Comparison of ENCODE assay signal across 8 mouse cellular contexts in the genomic region with DNA sequence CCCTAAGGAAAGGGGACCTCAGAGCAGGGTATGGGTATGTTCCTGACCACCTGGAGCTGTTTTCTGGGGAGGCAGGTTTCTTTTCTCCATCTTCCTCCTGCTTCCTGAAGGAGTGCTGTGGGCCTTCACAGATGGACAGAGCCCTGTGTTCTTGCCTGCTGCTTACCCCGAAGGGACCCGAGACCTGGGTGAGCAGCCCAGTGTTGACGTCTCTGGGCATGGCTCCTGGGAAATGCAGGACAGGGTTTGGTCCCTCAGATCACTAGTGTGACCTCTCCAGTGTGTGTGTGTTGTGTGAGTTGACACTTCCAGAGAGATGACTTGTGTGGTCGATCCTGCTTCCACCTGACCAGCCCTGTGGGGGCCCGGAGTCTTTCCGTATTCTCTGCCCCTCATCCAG. TPM values are rescaled to one million over a fixed set of nuclear protein-coding genes. Genes with fewer than 3 reads are reported as not detected.
A peak's percentile ranks its signal among the peaks of the same experiment; 100 is the strongest.
DNase-seq lines count a peak whose midpoint lies in the region; ATAC-seq and TF ChIP-seq lines count a peak whose summit lies in the region.

No protein-coding gene starts in this region.

- peaks cover 34% of the 10 kb centered on the region for H3K4me1 ChIP-seq in heart, embryonic 10.5 days
- peaks cover 3% of the 10 kb centered on the region; the same call in 1 of the 2 replicates for H3K4me1 ChIP-seq in heart, adult 2 months (ENCODE audit: control insufficient read depth, insufficient read depth, low read length)
- peaks cover 47% of the 10 kb centered on the region for H3K4me1 ChIP-seq in E14TG2a.4 (replicated peaks; ENCODE audit: low read depth, low read length)
- peaks cover 17% of the 10 kb centered on the region for H3K4me1 ChIP-seq in forebrain, postnatal 0 days (ENCODE audit: insufficient read depth)
- H3K4me1 ChIP-seq in midbrain, embryonic 10.5 days: peaks cover 27% of the 10 kb centered on the region

- 85% methylated on average over 6 of the region's 6 CpGs for WGBS in heart, embryonic 10.5 days
- WGBS in heart, adult 2 months: 98% methylated on average over 6 of the region's 6 CpGs
- 90% methylated on average over 6 of the region's 6 CpGs for WGBS in forebrain, postnatal 0 days
- 84% methylated on average over 6 of the region's 6 CpGs for WGBS in midbrain, embryonic 10.5 days

- peak overlapping the region; percentile 87 for H3K4me3 ChIP-seq in heart, embryonic 10.5 days
- H3K4me3 ChIP-seq in heart, adult 2 months: no peak overlapping the region
- peak overlapping the region; percentile 93; the same call in 1 of the 2 replicates for H3K4me3 ChIP-seq in E14TG2a.4 (replicated peaks; ENCODE audit: low read length)
- H3K4me3 ChIP-seq in forebrain, postnatal 0 days (ENCODE audit: low read depth, low read length): peak overlapping the region; percentile 84
- peak overlapping the region; percentile 86; the same call in 1 of the 2 replicates for H3K4me3 ChIP-seq in midbrain, embryonic 10.5 days

- intact Hi-C loops in heart, adult 2 months (cut with DNase I): no loop called here

- H3K27me3 ChIP-seq in heart, embryonic 10.5 days (ENCODE audit: insufficient read depth, poor library complexity, severe bottlenecking): peaks cover 70% of the 10 kb centered on the region
- no peaks in the 10 kb centered on the region; the same call in 1 of the 2 replicates for H3K27me3 ChIP-seq in heart, adult 2 months (ENCODE audit: control insufficient read depth, insufficient read depth, low read length)
- peaks cover 22% of the 10 kb centered on the region for H3K27me3 ChIP-seq in E14TG2a.4 (ENCODE audit: insufficient read depth, low read length)
- H3K27me3 ChIP-seq in forebrain, postnatal 0 days (ENCODE audit: insufficient read depth, low read length): no peaks in the 10 kb centered on the region
- peaks cover 60% of the 10 kb centered on the region for H3K27me3 ChIP-seq in midbrain, embryonic 10.5 days (ENCODE audit: low read depth, poor library complexity, severe bottlenecking)

- no peak for TF ChIP-seq EP300 in heart, adult 2 months (IDR thresholded peaks at IDR 0.05; ENCODE audit: insufficient read depth, low read depth, low read length)

- ATAC-seq in forebrain, postnatal 0 days: no peak

- H3K9ac ChIP-seq in heart, adult 2 months (ENCODE audit: low read depth, low read length): no peak overlapping the region
- H3K9ac ChIP-seq in forebrain, postnatal 0 days: peak overlapping the region; percentile 90; the same call in 1 of the 2 replicates

- no peak for TF ChIP-seq CTCF in heart, adult 2 months (IDR thresholded peaks at IDR 0.05)
- TF ChIP-seq CTCF in E14TG2a.4 (conservative IDR thresholded peaks at IDR 0.05; ENCODE audit: low read length): no peak
- TF ChIP-seq CTCF in forebrain, postnatal 0 days (IDR thresholded peaks at IDR 0.05; ENCODE audit: low read depth): no peak

- no peaks in the 10 kb centered on the region for H3K36me3 ChIP-seq in heart, embryonic 10.5 days
- no peaks in the 10 kb centered on the region for H3K36me3 ChIP-seq in heart, adult 2 months (ENCODE audit: control insufficient read depth, insufficient read depth, low read length)
- peaks cover 34% of the 10 kb centered on the region for H3K36me3 ChIP-seq in E14TG2a.4 (ENCODE audit: insufficient read depth, low read length)
- peaks cover 17% of the 10 kb centered on the region; the same call in 1 of the 2 replicates for H3K36me3 ChIP-seq in forebrain, postnatal 0 days (ENCODE audit: insufficient read depth)
- no peaks in the 10 kb centered on the region for H3K36me3 ChIP-seq in midbrain, embryonic 10.5 days

- 0 out of 2 replicates have a peak overlapping the region, but pooled peaks have one; percentile 84 for H3K27ac ChIP-seq in heart, embryonic 10.5 days
- no peak overlapping the region for H3K27ac ChIP-seq in heart, adult 2 months
- no peak overlapping the region for H3K27ac ChIP-seq in forebrain, postnatal 0 days (ENCODE audit: low read depth, low read length)
- no peak overlapping the region for H3K27ac ChIP-seq in midbrain, embryonic 10.5 days (replicated peaks)

- H3K4me2 ChIP-seq in forebrain, postnatal 0 days (ENCODE audit: low read depth): peak overlapping the region; percentile 93

- DNase-seq in heart, embryonic 10.5 days (ENCODE audit: low spot score): no peak
- no peak for DNase-seq in heart, adult 2 months
- no peak for DNase-seq in forebrain, postnatal 0 days
- DNase-seq in midbrain, embryonic 10.5 days (ENCODE audit: low spot score): no peak
- DNase-seq in spleen, postnatal 36 days (ENCODE audit: low spot score in 2 of 2): no peak
- no peak for DNase-seq in gastrocnemius, postnatal 10 days
- no peak for DNase-seq in frontal cortex, postnatal 10 days (ENCODE audit: low spot score in 2 of 2)

- no peaks in the 10 kb centered on the region for H3K9me3 ChIP-seq in heart, embryonic 10.5 days
- no peaks in the 10 kb centered on the region for H3K9me3 ChIP-seq in E14TG2a.4 (ENCODE audit: low read length)
- H3K9me3 ChIP-seq in forebrain, postnatal 0 days (ENCODE audit: low read length): no peaks in the 10 kb centered on the region
- H3K9me3 ChIP-seq in midbrain, embryonic 10.5 days (replicated peaks): no peaks in the 10 kb centered on the region

- H3K79me2 ChIP-seq in heart, adult 2 months (replicated peaks; ENCODE audit: control insufficient read depth, insufficient read depth, low read length): no peaks in the 10 kb centered on the region

- TF ChIP-seq POLR2A in heart, adult 2 months (IDR thresholded peaks at IDR 0.05; ENCODE audit: insufficient read depth, low read depth, low read length): no peak

RNA-seq across cellular contexts. Expression of gene Cep170b, which starts 3.2 kb away (rescaled TPM):
- polyA plus RNA-seq in heart, embryonic 10.5 days (2016; fragmentation: Nextera tagmentation; extraction: Ambion mirVana): 3.9 and 6.6 TPM in 2 replicates
- 10 to 100 TPM; 10.8 to 11.5 TPM for total RNA-seq in heart, adult 2 months (2021)
- polyA plus RNA-seq in heart, adult 2 months (2012; rRNA removed): 9.6 and 10.7 TPM in 2 replicates
- 67.0 and 86.7 TPM in 2 replicates for total RNA-seq in forebrain, postnatal 0 days (2014; rRNA removed)
- 22.4 and 31.6 TPM in 2 replicates for polyA plus RNA-seq in forebrain, postnatal 0 days (2015; fragmentation: Nextera tagmentation; extraction: Ambion mirVana)
- 3.3 and 4.3 TPM in 2 replicates for polyA plus RNA-seq in midbrain, embryonic 10.5 days (2016; fragmentation: Nextera tagmentation; extraction: Ambion mirVana)
- total RNA-seq in gastrocnemius, postnatal 10 days (2021): 10 to 100 TPM; 11.2 to 12.6 TPM

RNA-seq across cellular contexts. Expression of gene Pld4, which starts 37.0 kb away (rescaled TPM):
- polyA plus RNA-seq in heart, embryonic 10.5 days (2016; fragmentation: Nextera tagmentation; extraction: Ambion mirVana): 0.57 and 2.9 TPM in 2 replicates
- 1 to 10 TPM; 6.6 to 6.8 TPM for total RNA-seq in heart, adult 2 months (2021)
- 17.2 and 23.5 TPM in 2 replicates for polyA plus RNA-seq in heart, adult 2 months (2012; rRNA removed)
- total RNA-seq in forebrain, postnatal 0 days (2014; rRNA removed): 6.2 and 7.3 TPM in 2 replicates
- polyA plus RNA-seq in forebrain, postnatal 0 days (2015; fragmentation: Nextera tagmentation; extraction: Ambion mirVana): 8.0 and 8.1 TPM in 2 replicates
- 3.7 and 5.7 TPM in 2 replicates for polyA plus RNA-seq in midbrain, embryonic 10.5 days (2016; fragmentation: Nextera tagmentation; extraction: Ambion mirVana)
- 1 to 10 TPM; 7.3 to 9.1 TPM for total RNA-seq in gastrocnemius, postnatal 10 days (2021)

RNA-seq across cellular contexts. Expression of gene Zbtb42, which starts 44.8 kb away (rescaled TPM):
- 3.9 and 4.3 TPM in 2 replicates for polyA plus RNA-seq in heart, embryonic 10.5 days (2016; fragmentation: Nextera tagmentation; extraction: Ambion mirVana)
- total RNA-seq in heart, adult 2 months (2021): 1 to 10 TPM; 4.4 to 5.9 TPM
- 9.5 and 13.6 TPM in 2 replicates for polyA plus RNA-seq in heart, adult 2 months (2012; rRNA removed)
- 1.0 and 3.5 TPM in 2 replicates for total RNA-seq in forebrain, postnatal 0 days (2014; rRNA removed)
- polyA plus RNA-seq in forebrain, postnatal 0 days (2015; fragmentation: Nextera tagmentation; extraction: Ambion mirVana): 0.77 and 1.2 TPM in 2 replicates
- 8.2 and 9.2 TPM in 2 replicates for polyA plus RNA-seq in midbrain, embryonic 10.5 days (2016; fragmentation: Nextera tagmentation; extraction: Ambion mirVana)
- total RNA-seq in gastrocnemius, postnatal 10 days (2021): 1 to 10 TPM; 1.8 to 2.1 TPM

RNA-seq across cellular contexts. Expression of gene Akt1, which starts 48.8 kb away (rescaled TPM):
- polyA plus RNA-seq in heart, embryonic 10.5 days (2016; fragmentation: Nextera tagmentation; extraction: Ambion mirVana): 57.1 and 82.0 TPM in 2 replicates
- 100 to 1,000 TPM; 189 to 207 TPM for total RNA-seq in heart, adult 2 months (2021)
- polyA plus RNA-seq in heart, adult 2 months (2012; rRNA removed): 148 and 149 TPM in 2 replicates
- 213 and 215 TPM in 2 replicates for total RNA-seq in forebrain, postnatal 0 days (2014; rRNA removed)
- polyA plus RNA-seq in forebrain, postnatal 0 days (2015; fragmentation: Nextera tagmentation; extraction: Ambion mirVana): 117 TPM in 2 replicates
- polyA plus RNA-seq in midbrain, embryonic 10.5 days (2016; fragmentation: Nextera tagmentation; extraction: Ambion mirVana): 44.5 and 46.2 TPM in 2 replicates
- total RNA-seq in gastrocnemius, postnatal 10 days (2021): 100 to 1,000 TPM; 133 to 142 TPM
